Mouse (Mus musculus) olfactory bulb, adult 2 months (tissue): ENCODE measurements around the gene Il13. TPM values are rescaled to one million over a fixed set of nuclear protein-coding genes. Genes with fewer than 3 reads are reported as not detected.

Experiments
- H3K27ac ChIP-seq: fragments of 200-500 bp; 2 replicates; pipeline ENCODE4 v1.5.1; 2012; ENCODE audit warnings: low read depth, low read length; ENCODE audit not compliant: insufficient read depth
- H3K4me1 ChIP-seq: fragments of 200-500 bp; 2 replicates; pipeline ENCODE4 v1.6.1; 2012; ENCODE audit warnings: low read length; ENCODE audit not compliant: control insufficient read depth, insufficient read depth
- H3K4me3 ChIP-seq: fragments of 200-500 bp; 2 replicates; pipeline ENCODE4 v1.5.1; 2012; ENCODE audit warnings: mild to moderate bottlenecking, low read depth, low read length, moderate library complexity; ENCODE audit not compliant: insufficient read depth
- CTCF ChIP-seq: fragments of 200-500 bp; IDR thresholded peaks from 2 replicates; pipeline ENCODE4 v1.5.1; 2012; ENCODE audit warnings: low read depth, mild to moderate bottlenecking, low read length, moderate library complexity; ENCODE audit not compliant: insufficient read depth
- POLR2A ChIP-seq: fragments of 200-500 bp; IDR thresholded peaks from 2 replicates; pipeline ENCODE4 v1.6.1; 2012; ENCODE audit warnings: mild to moderate bottlenecking, low read depth, low read length, moderate library complexity; ENCODE audit not compliant: insufficient read depth
- WGBS: fragments of 180-500 bp; shearing (Covaris S2); methylation state at CpG from one replicate; pipeline ENCODE4 v1.1.7; 2018; 5-methylcytosine and 5-hydroxymethylcytosine counted together
- polyA plus RNA-seq: library from polyadenylated mRNA; stranded (reverse); fragments of >200 nt; gene quantifications from 2 replicates; pipeline ENCODE4 v1.2.4, GENCODE M21; 2012; ENCODE audit warnings: low replicate concordance; ENCODE audit not compliant: missing spikeins, insufficient read depth, insufficient read length

Il13 gene
- polyA plus RNA-seq, 1 experiment = not detected

GRCm38 (mm10) chr11:53609672-53610071 lies 24.8 kb downstream of the Il13 start:
- Histone ChIP-seq H3K4me1 (peaks cover 10% of the 10 kb centered on the region; the same call in 1 of the 2 replicates), H3K27ac (no peak overlapping the region), H3K4me3 (no peak overlapping the region)
- TF ChIP-seq POLR2A (no peak), CTCF (no peak)
- 88% methylated on average over 3 of the region's 3 CpGs for WGBS

GRCm38 (mm10) chr11:53609231-53609630 lies 25.3 kb downstream of the Il13 start:
- 86% methylated on average over 6 of the region's 6 CpGs for WGBS
- TF ChIP-seq CTCF (no peak), POLR2A (no peak)

GRCm38 (mm10) chr11:53605609-53606008 lies 28.9 kb downstream of the Il13 start:
- WGBS = 22% methylated on average over 12 of the region's 12 CpGs
- Histone ChIP-seq H3K27ac (no peak overlapping the region), H3K4me3 (no peak overlapping the region), H3K4me1 (peaks cover 10% of the 10 kb centered on the region; the same call in 1 of the 2 replicates)
- TF ChIP-seq POLR2A (no peak), CTCF (no peak)

More at GRCm38 (mm10) chr11:53609231-53609630, 25.3 kb downstream of the Il13 start:
- Histone ChIP-seq H3K27ac (no peak overlapping the region), H3K4me3 (no peak overlapping the region), H3K4me1 (peaks cover 10% of the 10 kb centered on the region; the same call in 1 of the 2 replicates)

GRCm38 (mm10) chr11:53604983-53605382 lies 29.5 kb downstream of the Il13 start:
- no peak overlapping the region for H3K4me3 ChIP-seq
- WGBS = 95% methylated on average over 3 of the region's 3 CpGs
- H3K4me1 ChIP-seq = peaks cover 10% of the 10 kb centered on the region; the same call in 1 of the 2 replicates
- no peak overlapping the region for H3K27ac ChIP-seq
- TF ChIP-seq POLR2A (no peak), CTCF (no peak)

GRCm38 (mm10) chr11:53591116-53591515 lies 43.4 kb downstream of the Il13 start:
- 92% methylated on average over 5 of the region's 5 CpGs for WGBS
- Histone ChIP-seq H3K4me3 (no peak overlapping the region), H3K4me1 (no peaks in the 10 kb centered on the region), H3K27ac (no peak overlapping the region)
- no peak for TF ChIP-seq CTCF
- no peak for TF ChIP-seq POLR2A

- WGBS = 51% methylated on average over 15 of the region's 15 CpGs
- TF ChIP-seq POLR2A (no peak), CTCF (peak; percentile 66; the same call in 1 of the 2 replicates)
- H3K4me1 ChIP-seq = no peaks in the 10 kb centered on the region
Measured at GRCm38 (mm10) chr11:53590368-53590768, 44.1 kb downstream of the Il13 start.

GRCm38 (mm10) chr11:53588279-53588678 lies 46.2 kb downstream of the Il13 start:
- WGBS = 83% methylated on average over 8 of the region's 8 CpGs
- no peaks in the 10 kb centered on the region for H3K4me1 ChIP-seq
- TF ChIP-seq CTCF = no peak
- TF ChIP-seq POLR2A = no peak

More at GRCm38 (mm10) chr11:53590368-53590768, 44.1 kb downstream of the Il13 start:
- no peak overlapping the region for H3K27ac ChIP-seq
- H3K4me3 ChIP-seq = no peak overlapping the region

GRCm38 (mm10) chr11:53585510-53585909 lies 49.0 kb downstream of the Il13 start:
- H3K27ac ChIP-seq = no peak overlapping the region
- TF ChIP-seq POLR2A (no peak), CTCF (no peak)
- no peaks in the 10 kb centered on the region for H3K4me1 ChIP-seq
- H3K4me3 ChIP-seq = no peak overlapping the region
- 96% methylated on average over 6 of the region's 6 CpGs for WGBS

More at GRCm38 (mm10) chr11:53588279-53588678, 46.2 kb downstream of the Il13 start:
- Histone ChIP-seq H3K4me3 (no peak overlapping the region), H3K27ac (no peak overlapping the region)

GRCm38 (mm10) chr11:53584849-53585248 lies 49.7 kb downstream of the Il13 start:
- Histone ChIP-seq H3K27ac (no peak overlapping the region), H3K4me1 (no peaks in the 10 kb centered on the region), H3K4me3 (no peak overlapping the region)
- 47% methylated on average over 3 of the region's 3 CpGs for WGBS
- TF ChIP-seq CTCF (no peak), POLR2A (no peak)
